Mouse (Mus musculus) MN1 (cell line): ENCODE measurements around the gene Gpx8.

Source experiments
- DNase-seq: peaks from one replicate; pipeline ENCODE4 v3.0.0-alpha.2; 2016; ENCODE audit warnings: low spot score

Gene Gpx8

GRCm38 (mm10) chr13:113046211-113046883 lies at the start of gene Gpx8:
Gene Gpx8 (minus strand): TSS chr13:113046410.
- peak; percentile 51 for DNase-seq

DNA sequence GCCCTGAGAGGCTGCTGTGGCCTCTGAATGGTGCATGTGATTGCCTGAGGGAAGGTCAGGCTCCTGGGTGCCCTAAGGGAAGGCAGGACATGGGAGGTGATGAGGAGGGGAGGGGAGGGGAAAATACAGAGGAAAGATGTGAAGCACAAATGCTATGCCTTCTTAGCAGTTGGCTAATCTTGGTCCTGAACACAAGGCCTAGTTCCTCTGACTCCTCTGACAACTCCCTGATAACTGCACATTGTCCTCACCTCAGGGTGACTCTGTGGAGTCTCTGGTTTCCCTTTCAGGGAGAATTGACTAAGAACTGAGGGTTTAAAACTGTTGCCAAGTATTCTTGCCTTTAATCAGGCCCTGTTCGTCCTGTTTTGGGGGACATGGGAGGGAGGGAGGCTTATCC lies 48.4 kb upstream of the Gpx8 start:
- DNase-seq, result no peak

GRCm38 (mm10) chr13:113090489-113090888 lies 44.3 kb upstream of the Gpx8 start:
- no peak for DNase-seq

DNA sequence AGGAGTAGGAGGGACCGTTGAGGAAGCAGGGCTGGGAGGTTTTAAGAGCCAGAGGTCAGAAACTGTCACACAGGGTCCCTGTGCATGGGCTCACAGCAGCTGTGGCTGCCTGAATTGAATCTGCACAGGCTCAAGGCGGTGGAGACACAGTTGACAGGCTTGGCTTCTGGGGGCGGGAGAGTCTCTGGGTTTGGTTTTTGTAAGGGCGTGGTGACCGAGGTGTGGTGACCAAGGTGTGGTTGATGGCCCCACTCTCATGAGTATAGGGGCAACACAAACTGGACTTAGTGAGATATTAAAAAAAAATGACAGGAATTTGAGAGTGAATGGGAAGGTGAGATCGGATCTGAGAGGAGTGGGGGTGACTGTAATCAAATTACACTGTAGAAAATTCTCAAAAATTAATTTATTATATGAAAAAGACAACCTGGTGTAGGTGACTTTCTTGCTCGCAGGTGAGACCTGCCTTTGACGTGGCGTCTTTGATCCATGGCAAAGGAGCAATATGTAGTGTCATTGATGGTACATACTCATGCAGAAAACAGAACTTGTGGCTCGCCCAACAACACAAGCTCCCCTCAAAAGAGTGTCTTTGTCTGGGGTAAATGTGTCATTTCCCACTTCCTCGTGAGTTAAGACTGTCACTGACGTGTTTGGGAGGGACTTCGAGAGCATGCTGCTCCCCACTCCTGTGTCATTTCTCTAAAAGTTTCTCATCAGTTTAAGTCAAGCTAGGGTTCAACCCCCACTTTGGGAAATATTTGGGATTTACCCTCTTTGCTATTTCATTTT lies 41.2 kb upstream of the Gpx8 start:
- no peak for DNase-seq

DNA sequence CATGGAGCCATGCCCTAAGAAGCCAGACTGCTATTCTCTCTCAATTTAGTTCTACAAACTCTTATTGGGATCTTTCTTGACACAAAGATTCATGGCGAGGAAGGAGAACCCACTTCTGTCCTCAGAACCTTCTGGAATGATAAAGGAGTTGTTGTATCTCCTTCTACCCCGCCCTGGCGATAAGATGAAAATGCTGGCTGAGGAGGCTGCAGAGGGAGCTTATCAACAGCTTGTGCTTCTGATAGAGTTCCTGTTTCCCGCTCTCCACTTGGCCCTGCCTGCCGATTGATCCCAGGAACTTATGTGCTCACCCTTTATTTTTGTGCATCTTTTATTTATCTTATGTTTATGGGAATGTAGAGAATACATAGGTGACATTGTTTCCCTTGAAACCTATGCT lies 38.5 kb upstream of the Gpx8 start:
- no peak for DNase-seq

- no peak for DNase-seq
These were observed 35.9 kb upstream of the Gpx8 start for GRCm38 (mm10) chr13:113082101-113082500.

- DNase-seq, result no peak
These were observed 32.8 kb upstream of the Gpx8 start for GRCm38 (mm10) chr13:113079021-113079420.

- no peak for DNase-seq
These were observed 18.3 kb upstream of the Gpx8 start for GRCm38 (mm10) chr13:113064542-113064941.

- DNase-seq, result no peak
These were observed 15.5 kb upstream of the Gpx8 start for GRCm38 (mm10) chr13:113061746-113062145.

GRCm38 (mm10) chr13:113055826-113056225 lies 9.6 kb upstream of the Gpx8 start:
- DNase-seq, result no peak

GRCm38 (mm10) chr13:113054230-113054629 lies 8.0 kb upstream of the Gpx8 start:
- no peak for DNase-seq

DNA sequence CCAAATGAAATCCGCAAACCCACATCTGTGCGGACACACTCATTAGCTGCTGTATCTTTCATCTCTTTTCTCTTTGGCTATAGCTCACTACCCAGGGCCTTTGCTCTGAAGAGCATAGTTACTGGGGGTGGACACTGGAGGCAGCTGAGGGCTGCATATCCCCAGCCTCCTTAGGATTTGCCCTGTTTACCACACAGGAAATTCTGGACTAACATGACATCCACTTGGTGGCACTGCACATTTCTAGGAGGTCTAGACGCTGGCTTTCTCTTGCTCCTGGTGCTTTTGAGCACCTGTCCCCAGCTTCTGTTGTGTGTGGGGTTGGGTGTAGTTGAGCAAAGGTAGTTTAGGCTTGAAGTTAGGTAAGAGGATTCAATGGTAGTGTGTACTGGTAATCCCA lies 1.4 kb upstream of the Gpx8 start:
- no peak for DNase-seq

DNA sequence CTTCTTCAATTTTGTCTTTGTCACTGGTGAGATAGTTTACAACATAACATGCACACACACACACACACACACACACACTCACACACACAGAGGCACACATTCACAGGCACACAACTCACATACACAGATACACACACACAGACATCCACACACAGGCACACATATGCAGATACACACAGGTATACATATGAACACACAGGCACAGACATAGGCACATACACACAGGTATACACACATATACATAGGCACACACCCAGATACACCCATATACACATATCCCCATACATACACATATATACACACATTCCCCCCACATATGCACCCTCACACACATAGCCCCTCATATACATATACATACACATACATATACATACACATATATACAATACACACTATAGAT lies 808 bp upstream of the Gpx8 start:
- DNase-seq, result no peak

GRCm38 (mm10) chr13:113045458-113046110 lies 626 bp downstream of the Gpx8 start:
- DNase-seq, result no peak

GRCm38 (mm10) chr13:113044876-113045275 lies 1.3 kb downstream of the Gpx8 start:
- DNase-seq, result no peak

- peak; percentile 94 for DNase-seq
These were observed 10.4 kb downstream of the Gpx8 start for GRCm38 (mm10) chr13:113035852-113036251.

DNA sequence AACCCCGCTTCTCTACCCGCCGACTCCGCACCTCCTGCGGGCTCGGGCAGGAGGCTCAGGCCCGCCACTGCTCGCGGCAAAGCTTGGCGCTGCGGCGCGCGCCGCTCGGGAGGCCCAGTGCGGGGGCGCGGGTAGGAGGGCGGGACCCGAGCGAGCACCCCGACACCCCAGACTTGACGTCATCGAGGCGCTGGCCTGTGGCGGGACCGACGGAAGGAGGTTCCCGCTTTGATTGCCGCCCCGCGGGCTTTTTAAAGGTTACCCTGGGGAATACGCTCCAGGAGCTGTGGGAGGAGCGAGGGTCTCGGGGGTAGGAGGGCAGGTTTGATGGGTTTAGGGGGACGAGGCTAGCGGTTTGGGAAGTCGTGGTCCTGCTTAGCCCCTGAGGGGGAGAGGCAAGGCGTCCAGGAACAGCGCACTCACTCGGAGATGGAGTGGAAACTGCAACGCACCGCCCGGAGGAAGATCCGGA lies 11.2 kb downstream of the Gpx8 start, which contains the start of gene Cdc20b:
Gene Cdc20b, plus strand, starts transcription at position 162 of the 472 bp plus-strand sequence.
- peak; percentile 41 for DNase-seq

- DNase-seq, result no peak
These were observed 11.8 kb downstream of the Gpx8 start for GRCm38 (mm10) chr13:113034271-113034886.

DNA sequence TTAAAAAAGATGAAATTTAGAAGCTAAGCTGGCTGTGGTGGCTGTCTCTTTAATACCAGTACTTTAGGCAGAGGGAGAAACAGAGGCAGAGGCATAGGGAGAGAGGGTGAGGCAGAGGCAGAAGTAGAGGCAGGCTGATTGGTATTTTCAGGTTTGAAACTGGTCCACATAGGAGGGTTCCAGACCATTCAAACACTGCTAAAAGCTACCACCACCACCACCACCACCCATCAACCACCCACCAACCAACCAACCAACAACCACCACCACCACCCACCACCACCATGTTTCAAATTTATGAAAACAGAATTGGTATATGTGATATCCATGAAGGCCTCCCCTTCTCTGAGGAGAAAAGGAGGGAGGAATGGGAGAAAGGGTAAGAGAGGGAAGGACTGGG lies 13.4 kb downstream of the Gpx8 start:
- no peak for DNase-seq

DNA sequence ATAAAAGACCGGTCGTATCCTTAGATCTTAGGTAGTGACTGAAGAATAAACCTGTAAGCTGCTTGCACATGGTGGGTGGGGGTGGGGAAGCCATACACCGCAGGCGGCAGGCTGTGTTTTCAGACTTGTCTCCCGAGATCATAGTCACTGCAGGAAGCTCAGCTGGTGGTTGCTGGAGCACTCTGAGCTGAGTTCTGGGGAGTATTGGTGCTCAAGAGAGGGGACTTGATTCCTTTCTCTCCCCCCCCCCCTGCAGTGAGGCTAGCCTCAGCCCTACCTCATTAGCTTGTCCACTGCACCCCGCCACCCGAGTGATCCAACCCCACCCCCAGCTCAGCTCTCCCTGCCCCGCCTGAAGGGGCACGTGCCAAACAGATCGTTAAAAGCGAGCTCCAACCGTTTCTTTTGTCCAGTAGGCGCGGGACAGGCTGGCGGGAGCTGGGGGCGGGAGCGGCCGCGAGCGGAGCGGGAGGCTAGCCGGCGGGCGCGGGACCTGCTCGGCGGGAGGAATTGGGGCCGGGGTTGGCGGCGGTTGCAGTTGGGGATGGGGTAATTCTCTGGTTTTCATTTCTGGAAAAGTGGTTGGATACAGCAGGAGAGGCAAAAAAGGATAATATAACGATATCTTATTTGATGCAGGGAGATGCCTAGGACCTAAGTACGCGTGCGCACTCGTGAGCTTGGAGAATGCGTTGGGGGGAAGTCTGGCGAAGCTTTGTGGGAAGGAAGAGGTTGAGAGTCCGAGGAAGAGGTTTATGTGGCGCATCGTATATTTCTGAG lies 14.2 kb downstream of the Gpx8 start:
- DNase-seq, result no peak

- DNase-seq, result no peak
These were observed 14.9 kb downstream of the Gpx8 start for GRCm38 (mm10) chr13:113031351-113031750.
